Mouse (Mus musculus): ENCODE results near the gene Il9r. TPM values are rescaled to one million over a fixed set of nuclear protein-coding genes. Genes with fewer than 3 reads are reported as not detected.

The Il9r gene
- polyA plus RNA-seq, 1 experiment from 2014 or later: 1.4 TPM

DNA sequence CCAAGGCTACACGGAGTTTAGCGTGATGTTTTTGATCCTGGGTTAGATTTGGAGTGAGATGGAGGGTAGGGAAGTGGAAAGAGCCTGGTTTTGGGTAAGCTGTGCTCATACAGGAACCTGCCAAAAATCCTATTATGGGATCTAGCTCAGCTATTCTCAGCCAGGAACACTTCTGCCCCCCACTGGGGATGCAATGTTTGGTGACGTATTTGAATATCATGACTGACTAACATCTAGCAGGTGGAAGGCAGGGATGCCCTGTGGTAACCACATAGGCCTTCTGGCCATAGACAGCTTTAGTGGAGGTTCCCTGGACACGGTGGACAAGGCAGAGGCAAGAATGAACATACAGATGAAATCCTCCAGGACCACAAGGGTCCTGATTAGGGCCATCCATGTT is 30.1 kb upstream of the Il9r start:
- Histone ChIP-seq H3K9ac (ENCODE audit: low read length) (no peak overlapping the region), H3K36me3 (ENCODE audit: control insufficient read depth, insufficient read depth) (peaks cover 13% of the 10 kb centered on the region), H3K27ac (ENCODE audit: low read length) (no peak overlapping the region), H3K4me3 (ENCODE audit: low read length) (no peak overlapping the region), H3K27me3 (ENCODE audit: control insufficient read depth, insufficient read depth, low read length) (no peaks in the 10 kb centered on the region), H3K4me2 (ENCODE audit: low read depth, low read length) (no peak overlapping the region), H3K9me3 (replicated peaks; ENCODE audit: control insufficient read depth, low read length) (no peaks in the 10 kb centered on the region), H3K4me1 (ENCODE audit: control insufficient read depth, insufficient read depth, low read length) (peaks cover 20% of the 10 kb centered on the region)
- WGBS: 81% methylated on average over 4 of the region's 4 CpGs
- no peak for ATAC-seq (replicated peaks; ENCODE audit: extremely low read depth, insufficient read depth, low FRiP score)

DNA sequence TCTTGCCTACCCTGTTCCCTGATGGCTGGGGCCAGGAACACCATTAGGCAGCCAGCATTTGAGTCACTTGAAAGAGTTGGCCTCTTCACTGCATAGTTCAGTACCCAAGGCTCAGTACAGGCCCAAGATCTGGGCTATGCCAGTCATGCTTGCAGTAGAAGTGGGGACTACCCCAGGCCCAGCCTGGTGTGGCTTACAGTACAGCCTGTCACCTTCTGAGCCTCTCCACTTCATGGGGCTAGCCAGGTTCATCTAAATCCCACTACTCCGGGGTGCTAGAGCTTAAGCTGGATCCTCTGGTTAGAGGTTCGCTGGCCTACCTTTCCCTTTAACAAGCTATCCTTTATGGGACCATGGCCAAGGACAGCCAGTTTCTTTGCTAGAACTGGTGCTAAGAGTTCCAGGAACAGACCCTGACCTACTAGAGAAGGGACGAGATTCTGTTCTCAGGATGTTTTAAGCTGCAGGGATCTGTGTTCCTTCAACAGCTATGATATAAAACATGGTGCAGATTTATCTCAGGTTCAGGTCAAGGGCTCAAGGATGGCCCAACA is 28.3 kb upstream of the Il9r start:
- ATAC-seq (replicated peaks; ENCODE audit: extremely low read depth, insufficient read depth, low FRiP score): no peak
- WGBS: 85% methylated on average over 3 of the region's 3 CpGs
- peaks cover 29% of the 10 kb centered on the region for H3K4me1 ChIP-seq (ENCODE audit: control insufficient read depth, insufficient read depth, low read length)
- H3K36me3 ChIP-seq (ENCODE audit: control insufficient read depth, insufficient read depth): peaks cover 9% of the 10 kb centered on the region
- H3K4me2 ChIP-seq (ENCODE audit: low read depth, low read length): no peak overlapping the region
- H3K9me3 ChIP-seq (replicated peaks; ENCODE audit: control insufficient read depth, low read length): no peaks in the 10 kb centered on the region
- H3K4me3 ChIP-seq (ENCODE audit: low read length): no peak overlapping the region
- H3K27ac ChIP-seq (ENCODE audit: low read length): no peak overlapping the region
- no peaks in the 10 kb centered on the region for H3K27me3 ChIP-seq (ENCODE audit: control insufficient read depth, insufficient read depth, low read length)
- no peak overlapping the region for H3K9ac ChIP-seq (ENCODE audit: low read length)

DNA sequence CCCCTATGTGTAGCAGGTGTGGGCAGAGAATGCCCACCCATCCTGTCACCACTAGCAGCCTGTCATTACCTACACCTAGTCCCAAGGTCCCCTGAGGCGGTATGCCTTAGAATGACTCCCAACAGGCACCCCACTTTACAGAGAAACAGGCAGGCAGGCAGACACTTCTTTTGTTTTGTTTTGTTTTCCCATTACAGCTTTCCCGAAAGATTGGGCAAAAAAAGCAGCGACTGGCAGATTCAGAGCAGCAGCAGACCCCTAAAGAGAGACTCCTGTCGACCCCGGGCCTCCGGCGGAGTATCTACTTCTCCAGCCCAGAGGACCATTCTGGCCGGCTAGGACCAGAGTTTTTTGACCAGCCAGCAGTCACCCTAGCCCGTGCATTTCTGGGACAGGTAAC is 27.5 kb upstream of the Il9r start:
- Histone ChIP-seq H3K27ac (ENCODE audit: low read length) (no peak overlapping the region), H3K9me3 (replicated peaks; ENCODE audit: control insufficient read depth, low read length) (no peaks in the 10 kb centered on the region), H3K4me2 (ENCODE audit: low read depth, low read length) (no peak overlapping the region), H3K4me1 (ENCODE audit: control insufficient read depth, insufficient read depth, low read length) (peaks cover 33% of the 10 kb centered on the region), H3K9ac (ENCODE audit: low read length) (peak overlapping the region; percentile 85), H3K27me3 (ENCODE audit: control insufficient read depth, insufficient read depth, low read length) (no peaks in the 10 kb centered on the region), H3K4me3 (ENCODE audit: low read length) (no peak overlapping the region), H3K36me3 (ENCODE audit: control insufficient read depth, insufficient read depth) (peaks cover 8% of the 10 kb centered on the region)
- WGBS: 81% methylated on average over 9 of the region's 9 CpGs
- no peak for ATAC-seq (replicated peaks; ENCODE audit: extremely low read depth, insufficient read depth, low FRiP score)

DNA sequence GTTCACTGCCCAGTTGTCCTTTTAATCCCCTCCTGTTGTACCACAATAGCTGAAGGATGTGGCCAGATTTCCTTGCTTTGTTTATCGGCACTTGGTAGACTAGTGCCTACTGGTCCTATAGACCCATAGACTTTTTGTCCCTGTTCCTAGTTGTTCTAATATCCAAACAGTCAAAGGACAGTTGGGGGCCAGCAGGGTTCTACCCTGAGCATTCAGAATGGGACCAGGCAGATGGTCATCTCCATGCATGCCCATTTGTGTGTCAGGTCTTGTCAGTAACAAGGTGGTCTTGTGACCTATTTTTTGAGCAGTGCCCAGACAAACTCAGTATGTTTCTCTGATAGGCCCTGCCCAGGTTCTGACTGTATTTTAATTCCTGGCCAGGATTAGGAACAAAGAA is 27.0 kb upstream of the Il9r start:
- Histone ChIP-seq H3K4me2 (ENCODE audit: low read depth, low read length) (peak overlapping the region; percentile 86), H3K27me3 (ENCODE audit: control insufficient read depth, insufficient read depth, low read length) (no peaks in the 10 kb centered on the region), H3K9me3 (replicated peaks; ENCODE audit: control insufficient read depth, low read length) (no peaks in the 10 kb centered on the region), H3K9ac (ENCODE audit: low read length) (peak overlapping the region; percentile 85), H3K27ac (ENCODE audit: low read length) (peak overlapping the region; percentile 84), H3K4me3 (ENCODE audit: low read length) (peak overlapping the region; percentile 75), H3K36me3 (ENCODE audit: control insufficient read depth, insufficient read depth) (peaks cover 5% of the 10 kb centered on the region), H3K4me1 (ENCODE audit: control insufficient read depth, insufficient read depth, low read length) (peaks cover 37% of the 10 kb centered on the region)
- no peak for ATAC-seq (replicated peaks; ENCODE audit: extremely low read depth, insufficient read depth, low FRiP score)
- 36% methylated on average over 1 of the region's 1 CpGs for WGBS

DNA sequence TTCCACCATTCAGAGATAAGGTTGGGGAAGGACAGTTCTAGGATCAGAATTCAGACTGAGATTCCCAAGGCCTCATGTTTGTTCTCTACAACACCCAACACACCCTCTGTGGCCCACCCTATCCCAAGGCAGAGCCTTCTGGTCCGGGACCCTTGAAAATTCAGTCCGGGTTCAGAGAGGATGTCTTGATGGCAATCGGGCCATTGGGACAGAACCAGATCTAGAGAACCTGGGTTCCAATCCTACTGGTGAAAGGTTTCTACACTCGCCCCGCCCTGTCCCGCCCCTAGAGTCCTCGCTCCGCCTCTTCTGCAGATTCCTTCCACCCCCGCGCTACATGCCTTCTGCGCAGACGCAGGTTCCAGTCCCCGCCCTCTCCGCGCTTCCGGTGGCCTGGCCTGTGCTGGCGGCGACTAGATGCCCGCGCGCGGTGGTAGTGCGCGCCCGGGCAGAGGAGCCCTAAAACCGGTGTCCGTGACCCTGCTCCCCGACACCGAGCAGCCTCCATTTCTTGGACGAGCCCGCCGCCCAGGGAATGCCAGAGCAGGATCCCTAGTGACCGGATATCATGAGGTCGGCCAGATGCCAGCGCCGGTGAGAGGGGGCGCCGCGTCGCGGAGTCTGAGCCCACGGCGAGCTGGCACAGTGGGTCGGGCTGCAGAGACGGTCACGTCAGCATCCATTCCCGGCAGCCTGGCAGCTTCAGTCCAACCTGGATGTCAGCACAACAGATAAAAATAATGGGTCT is 26.2 kb upstream of the Il9r start, which contains the start of gene Mpg:
Gene Mpg, plus strand, starts transcription at position 382 of the 748 bp plus-strand sequence.
- Histone ChIP-seq H3K9me3 (replicated peaks; ENCODE audit: control insufficient read depth, low read length) (no peaks in the 10 kb centered on the region), H3K36me3 (ENCODE audit: control insufficient read depth, insufficient read depth) (no peaks in the 10 kb centered on the region; the same call in 1 of the 2 replicates), H3K4me2 (ENCODE audit: low read depth, low read length) (peak within 1 kb of the TSS; percentile 86), H3K9ac (ENCODE audit: low read length) (peak within 1 kb of the TSS; percentile 85), H3K27ac (ENCODE audit: low read length) (peak within 1 kb of the TSS; percentile 84), H3K4me1 (ENCODE audit: control insufficient read depth, insufficient read depth, low read length) (peaks cover 37% of the 10 kb centered on the region), H3K27me3 (ENCODE audit: control insufficient read depth, insufficient read depth, low read length) (no peaks in the 10 kb centered on the region), H3K4me3 (ENCODE audit: low read length) (peak within 1 kb of the TSS; percentile 75)
- ATAC-seq (replicated peaks; ENCODE audit: extremely low read depth, insufficient read depth, low FRiP score): peak; percentile 74
- 3% methylated on average over 47 of the region's 47 CpGs for WGBS

DNA sequence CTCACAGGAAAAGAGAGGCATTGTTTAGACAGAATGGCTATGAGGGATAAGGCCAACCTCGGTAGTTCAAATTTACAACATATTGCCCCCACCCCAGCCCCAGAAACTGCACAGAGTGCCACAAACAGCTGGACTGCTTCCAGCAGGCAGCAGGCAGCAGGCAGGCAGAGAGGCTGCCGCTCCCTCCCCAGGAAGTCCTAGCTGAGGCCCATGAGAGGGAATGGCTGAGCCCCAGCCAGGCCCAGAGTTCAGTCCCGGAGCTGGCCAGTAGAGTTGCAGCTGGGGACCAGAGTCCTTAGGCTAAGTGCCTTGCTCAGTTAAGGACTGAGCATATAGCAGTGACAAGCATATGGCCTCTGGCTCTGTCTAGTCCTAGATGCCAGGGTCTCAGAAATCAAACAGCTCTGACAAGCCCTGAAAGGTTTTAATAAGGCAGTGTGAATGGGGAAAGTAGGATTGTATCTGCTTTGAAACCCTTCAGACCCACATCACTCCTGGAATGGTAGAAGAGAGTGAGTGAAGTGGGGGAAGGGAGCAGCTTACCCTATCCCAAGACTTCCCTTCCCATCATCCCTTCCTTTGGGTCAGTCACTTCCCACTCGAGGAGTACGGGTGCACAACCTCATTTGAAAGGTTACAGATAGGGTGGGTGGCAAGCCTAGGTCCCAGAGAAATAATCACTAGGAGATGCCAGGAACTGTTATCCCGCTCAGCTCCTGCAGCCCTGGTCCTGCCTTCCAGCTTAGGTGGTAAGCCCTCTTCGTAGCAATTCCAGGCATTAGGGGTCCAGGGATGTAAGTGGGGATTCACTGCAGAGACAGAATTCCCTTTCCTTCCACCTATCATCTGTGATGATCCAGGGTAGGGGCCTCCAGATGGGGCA is 25.4 kb upstream of the Il9r start:
- Histone ChIP-seq H3K27me3 (ENCODE audit: control insufficient read depth, insufficient read depth, low read length) (no peaks in the 10 kb centered on the region), H3K4me3 (ENCODE audit: low read length) (peak overlapping the region; percentile 75), H3K4me2 (ENCODE audit: low read depth, low read length) (peak overlapping the region; percentile 86; the same call in 1 of the 2 replicates), H3K9me3 (replicated peaks; ENCODE audit: control insufficient read depth, low read length) (no peaks in the 10 kb centered on the region), H3K36me3 (ENCODE audit: control insufficient read depth, insufficient read depth) (no peaks in the 10 kb centered on the region; the same call in 1 of the 2 replicates), H3K9ac (ENCODE audit: low read length) (peak overlapping the region; percentile 6; the same call in 1 of the 2 replicates), H3K27ac (ENCODE audit: low read length) (peak overlapping the region; percentile 84), H3K4me1 (ENCODE audit: control insufficient read depth, insufficient read depth, low read length) (peaks cover 41% of the 10 kb centered on the region)
- WGBS: 36% methylated on average over 7 of the region's 7 CpGs
- no peak for ATAC-seq (replicated peaks; ENCODE audit: extremely low read depth, insufficient read depth, low FRiP score)

DNA sequence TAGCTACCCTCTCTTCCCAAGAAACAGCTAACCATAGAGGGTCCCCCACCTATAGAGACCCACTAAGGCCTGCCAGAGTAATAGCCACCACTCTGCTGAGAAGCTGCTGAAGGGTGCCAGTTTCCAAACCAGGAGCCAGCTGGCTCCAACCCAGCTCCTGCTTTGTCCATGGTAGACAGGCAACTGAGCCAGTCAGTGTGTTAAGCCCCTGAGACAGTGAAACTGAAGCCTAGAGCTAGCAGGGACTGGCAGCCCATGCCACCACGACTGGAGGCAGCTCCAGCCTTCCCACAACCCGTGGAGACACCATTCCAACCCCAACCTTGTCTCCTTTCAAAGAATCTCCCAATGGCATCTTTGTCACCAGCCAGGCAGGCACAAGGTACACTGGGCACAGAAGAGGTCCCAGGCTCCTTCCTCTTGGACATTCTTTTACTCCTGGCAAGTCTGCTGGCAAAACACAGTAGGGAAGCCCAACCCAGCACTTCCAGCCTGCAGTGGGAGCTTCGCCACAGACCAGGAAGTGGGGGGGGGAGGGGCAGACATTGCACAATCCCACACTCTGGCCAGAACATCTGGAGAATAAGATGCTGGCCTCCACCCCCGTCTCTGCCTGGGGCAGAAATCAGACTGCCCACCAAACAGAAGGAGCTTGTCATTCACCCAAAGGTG is 24.5 kb upstream of the Il9r start:
- no peaks in the 10 kb centered on the region; the same call in 1 of the 2 replicates for H3K36me3 ChIP-seq (ENCODE audit: control insufficient read depth, insufficient read depth)
- no peaks in the 10 kb centered on the region for H3K27me3 ChIP-seq (ENCODE audit: control insufficient read depth, insufficient read depth, low read length)
- H3K27ac ChIP-seq (ENCODE audit: low read length): peak overlapping the region; percentile 84
- H3K9me3 ChIP-seq (replicated peaks; ENCODE audit: control insufficient read depth, low read length): no peaks in the 10 kb centered on the region
- H3K4me2 ChIP-seq (ENCODE audit: low read depth, low read length): 0 out of 2 replicates have a peak overlapping the region, but pooled peaks have one; percentile 3
- no peak overlapping the region for H3K4me3 ChIP-seq (ENCODE audit: low read length)
- peaks cover 44% of the 10 kb centered on the region for H3K4me1 ChIP-seq (ENCODE audit: control insufficient read depth, insufficient read depth, low read length)
- peak; percentile 37; the same call in 1 of the 2 replicates for ATAC-seq (replicated peaks; ENCODE audit: extremely low read depth, insufficient read depth, low FRiP score)
- 17% methylated on average over 4 of the region's 4 CpGs for WGBS
- H3K9ac ChIP-seq (ENCODE audit: low read length): peak overlapping the region; percentile 6

DNA sequence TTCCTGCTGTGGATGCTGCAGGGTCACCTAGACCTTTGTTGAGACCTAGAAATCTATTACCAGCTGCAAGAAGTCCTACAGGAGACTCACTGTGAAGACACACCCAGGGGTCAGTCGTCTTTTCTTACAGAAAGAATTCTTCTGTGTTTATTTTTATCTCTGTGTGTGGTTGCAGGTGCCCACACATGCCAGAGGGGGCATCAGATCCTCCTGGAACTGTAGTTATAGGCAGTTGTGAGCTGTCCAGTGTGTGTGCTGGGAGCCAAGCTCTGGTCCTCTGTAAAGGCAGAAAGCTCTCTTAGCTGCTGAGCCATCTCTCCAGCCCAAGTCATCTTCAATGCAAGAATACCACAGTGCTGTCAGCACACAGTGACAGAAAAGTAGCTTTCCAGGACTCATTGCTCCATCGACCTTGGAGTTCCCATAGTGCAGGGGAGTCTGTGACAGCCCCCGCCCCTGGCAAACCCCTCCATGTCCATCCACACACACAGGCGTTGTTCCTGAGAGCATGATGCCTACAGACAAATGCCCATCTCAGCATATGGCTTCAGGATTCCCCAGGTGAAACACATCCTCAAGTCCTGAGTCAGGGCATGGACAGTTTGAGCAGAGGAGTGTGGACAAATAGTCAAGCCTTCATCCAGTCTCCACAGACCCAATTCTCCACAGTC is 23.4 kb upstream of the Il9r start:
- 67% methylated on average over 4 of the region's 4 CpGs for WGBS
- no peak overlapping the region for H3K4me3 ChIP-seq (ENCODE audit: low read length)
- no peaks in the 10 kb centered on the region for H3K9me3 ChIP-seq (replicated peaks; ENCODE audit: control insufficient read depth, low read length)
- no peak overlapping the region for H3K27ac ChIP-seq (ENCODE audit: low read length)
- no peak for ATAC-seq (replicated peaks; ENCODE audit: extremely low read depth, insufficient read depth, low FRiP score)
- H3K4me2 ChIP-seq (ENCODE audit: low read depth, low read length): no peak overlapping the region
- H3K36me3 ChIP-seq (ENCODE audit: control insufficient read depth, insufficient read depth): no peaks in the 10 kb centered on the region
- no peak overlapping the region for H3K9ac ChIP-seq (ENCODE audit: low read length)
- peaks cover 44% of the 10 kb centered on the region for H3K4me1 ChIP-seq (ENCODE audit: control insufficient read depth, insufficient read depth, low read length)
- H3K27me3 ChIP-seq (ENCODE audit: control insufficient read depth, insufficient read depth, low read length): no peaks in the 10 kb centered on the region

All from heart, embryonic 16.5 days (tissue).